Mouse (Mus musculus) forebrain, postnatal 0 days (tissue): ENCODE data around the gene Doxl2. TPM values are rescaled to one million over a fixed set of nuclear protein-coding genes. Genes with fewer than 3 reads are reported as not detected.

Experiments used
- ATAC-seq: fragments of 200-750 bp; cut with Nextera tagmentation; 2 replicates; pipeline ENCODE4 v1.8.0; 2017; ENCODE audit warnings: mild to moderate bottlenecking, moderate library complexity
- DNase-seq: peaks from one replicate; pipeline ENCODE4 v3.0.0-alpha.2; 2015
- H3K27ac ChIP-seq: fragments of 300-500 bp; sonication (generic); 2 replicates; pipeline ENCODE4 v1.5.1; 2014; ENCODE audit warnings: low read depth, mild to moderate bottlenecking, antibody characterized with exemption, low read length, moderate library complexity, mixed read lengths
- H3K27me3 ChIP-seq: fragments of 300-500 bp; sonication (generic); 2 replicates; pipeline ENCODE4 v1.6.1; 2014; ENCODE audit warnings: mild to moderate bottlenecking, low read length, mixed read lengths; ENCODE audit not compliant: insufficient read depth
- H3K36me3 ChIP-seq: fragments of 300-500 bp; sonication (generic); 2 replicates; pipeline ENCODE4 v1.6.1; 2014; ENCODE audit warnings: mild to moderate bottlenecking, moderate library complexity; ENCODE audit not compliant: insufficient read depth
- H3K4me1 ChIP-seq: fragments of 300-500 bp; sonication (generic); 2 replicates; pipeline ENCODE4 v1.6.1; 2014; ENCODE audit warnings: antibody characterized with exemption; ENCODE audit not compliant: insufficient read depth
- H3K4me2 ChIP-seq: fragments of 300-500 bp; sonication (generic); 2 replicates; pipeline ENCODE4 v1.6.1; 2014; ENCODE audit warnings: low read depth, mild to moderate bottlenecking, moderate library complexity
- H3K4me3 ChIP-seq: fragments of 300-500 bp; sonication (generic); 2 replicates; pipeline ENCODE4 v1.5.1; 2014; ENCODE audit warnings: low read depth, low read length, mixed read lengths
- H3K9ac ChIP-seq: fragments of 300-500 bp; sonication (generic); 2 replicates; pipeline ENCODE4 v1.6.1; 2014; ENCODE audit warnings: mild to moderate bottlenecking
- H3K9me3 ChIP-seq: fragments of 300-500 bp; sonication (generic); 2 replicates; pipeline ENCODE4 v1.6.1; 2016; ENCODE audit warnings: low read length
- CTCF ChIP-seq: sonication (generic); IDR thresholded peaks from 2 replicates; pipeline ENCODE4 v1.5.1; 2016; ENCODE audit warnings: antibody characterized with exemption, control low read depth, low read depth
- WGBS: fragments of 180-500 bp; shearing (Covaris S2); extraction: QIAGEN DNeasy Blood & Tissue Kit; methylation state at CpG from one replicate; pipeline ENCODE4 v1.1.7; 2014; 5-methylcytosine and 5-hydroxymethylcytosine counted together
- polyA plus RNA-seq: library from polyadenylated mRNA; unstranded; fragments of >200 nt; fragmentation: Nextera tagmentation; extraction: Ambion mirVana; gene quantifications from 2 replicates; pipeline ENCODE4 v1.2.1, GENCODE M21; 2015
- total RNA-seq: library from RNA; depleted of rRNA; stranded (reverse); fragments of >200 nt; gene quantifications from 2 replicates; pipeline ENCODE4 v1.2.3, GENCODE M21; 2014

The Doxl2 gene
- total and polyA plus RNA-seq, 2 experiments from 2014 or later: not detected

DNA sequence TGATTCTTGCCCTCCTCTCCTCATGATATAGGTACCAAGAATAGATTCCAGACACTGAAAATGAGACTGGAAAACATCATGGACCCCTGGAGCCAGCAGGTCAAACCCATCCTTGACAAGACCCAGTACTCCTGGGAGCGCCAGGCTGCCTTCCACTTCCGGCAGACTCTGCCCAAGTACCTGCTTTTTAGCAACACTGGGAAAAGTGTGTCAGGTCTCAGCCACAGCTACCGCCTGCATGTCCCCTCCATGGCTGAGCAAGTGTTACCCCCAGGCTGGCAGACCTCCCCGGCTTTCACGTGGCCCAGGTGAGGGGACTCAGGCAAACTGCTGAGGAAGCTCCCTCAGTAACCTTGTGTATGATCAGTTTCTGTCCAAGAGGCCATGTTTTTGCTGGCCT lies 15.2 kb downstream of the Doxl2 start:
- no peak for TF ChIP-seq CTCF
- 90% methylated on average over 5 of the region's 5 CpGs for WGBS
- Histone ChIP-seq H3K4me3 (no peak overlapping the region), H3K9me3 (no peaks in the 10 kb centered on the region), H3K4me1 (no peaks in the 10 kb centered on the region), H3K27ac (no peak overlapping the region), H3K9ac (no peak overlapping the region), H3K27me3 (no peaks in the 10 kb centered on the region), H3K36me3 (no peaks in the 10 kb centered on the region), H3K4me2 (no peak overlapping the region)
- ATAC-seq (no peak), DNase-seq (no peak)

DNA sequence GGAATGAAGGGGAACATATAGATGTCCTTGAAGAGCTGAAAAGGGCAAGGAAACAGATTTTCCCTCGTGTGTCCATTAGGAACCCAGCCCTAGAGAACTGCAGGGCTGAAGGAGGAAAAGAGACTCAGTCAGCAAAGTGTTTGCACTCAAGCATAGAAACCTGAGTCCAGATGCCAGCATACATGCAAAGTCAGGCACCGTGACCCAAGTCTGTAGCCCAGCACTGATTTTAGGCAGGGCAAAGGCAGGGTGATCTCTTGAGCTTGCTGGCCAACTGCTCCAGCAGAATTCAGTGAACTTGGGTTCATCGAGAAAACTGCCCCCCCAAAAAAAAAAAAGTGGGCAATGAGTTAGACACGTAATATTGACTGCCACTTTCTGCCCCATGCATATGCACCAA lies 17.2 kb downstream of the Doxl2 start:
- DNase-seq: no peak
- no peak overlapping the region for H3K4me2 ChIP-seq
- no peaks in the 10 kb centered on the region for H3K27me3 ChIP-seq
- no peak overlapping the region for H3K9ac ChIP-seq
- no peaks in the 10 kb centered on the region for H3K36me3 ChIP-seq
- no peak for TF ChIP-seq CTCF
- no peaks in the 10 kb centered on the region for H3K9me3 ChIP-seq
- no peak overlapping the region for H3K4me3 ChIP-seq
- no peak overlapping the region for H3K27ac ChIP-seq
- no peak for ATAC-seq
- WGBS: 78% methylated on average over 4 of the region's 4 CpGs
- no peaks in the 10 kb centered on the region for H3K4me1 ChIP-seq

DNA sequence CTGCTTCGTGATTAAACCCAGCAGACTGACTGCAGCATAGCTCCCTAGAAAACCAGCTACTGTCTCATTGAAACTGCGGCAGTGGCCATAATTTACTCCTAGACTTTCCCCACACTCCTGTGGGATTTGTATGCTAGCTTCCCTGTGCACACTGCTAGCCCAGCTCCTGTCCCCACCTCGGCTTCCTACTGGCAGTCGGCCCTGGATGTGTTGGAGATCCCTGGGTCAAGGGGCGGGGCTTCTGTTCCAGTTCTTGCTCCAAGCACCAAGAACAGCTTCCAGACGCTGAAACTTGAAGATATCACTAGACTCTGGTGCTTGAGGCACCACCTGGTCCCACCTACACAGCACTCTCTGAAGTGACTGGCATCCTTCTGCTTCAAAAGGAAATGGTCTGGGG lies 23.4 kb downstream of the Doxl2 start:
- no peak for ATAC-seq
- H3K4me3 ChIP-seq: no peak overlapping the region
- H3K36me3 ChIP-seq: no peaks in the 10 kb centered on the region
- no peak overlapping the region for H3K4me2 ChIP-seq
- no peak for DNase-seq
- H3K27ac ChIP-seq: no peak overlapping the region
- H3K9ac ChIP-seq: no peak overlapping the region
- no peaks in the 10 kb centered on the region for H3K9me3 ChIP-seq
- H3K4me1 ChIP-seq: no peaks in the 10 kb centered on the region
- TF ChIP-seq CTCF: no peak
- no peaks in the 10 kb centered on the region for H3K27me3 ChIP-seq
- WGBS: 73% methylated on average over 6 of the region's 6 CpGs

DNA sequence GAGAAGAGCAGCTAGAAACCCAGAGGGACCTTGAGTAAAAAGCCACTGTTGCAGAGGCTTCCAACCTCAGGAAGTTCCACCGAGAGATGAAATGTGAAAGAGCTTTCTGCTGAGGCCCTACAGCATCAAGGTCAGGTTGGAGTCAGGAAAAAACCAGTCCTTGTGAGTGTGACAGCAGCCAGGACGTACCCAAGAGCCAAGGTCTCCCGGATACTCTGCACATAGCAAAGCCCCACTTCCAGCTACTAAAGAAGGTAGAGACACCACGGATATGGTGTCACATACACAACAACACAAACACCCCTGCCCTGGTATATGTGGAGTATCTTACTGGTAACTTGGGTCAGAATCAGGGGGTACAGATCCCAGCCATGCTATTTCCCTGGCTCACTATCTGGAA lies 24.0 kb downstream of the Doxl2 start:
- WGBS: 93% methylated on average over 4 of the region's 4 CpGs
- no peak overlapping the region for H3K27ac ChIP-seq
- H3K9ac ChIP-seq: no peak overlapping the region
- DNase-seq (no peak), ATAC-seq (no peak)
- no peak for TF ChIP-seq CTCF
- no peaks in the 10 kb centered on the region for H3K36me3 ChIP-seq
- H3K4me3 ChIP-seq: no peak overlapping the region
- no peaks in the 10 kb centered on the region for H3K27me3 ChIP-seq
- H3K9me3 ChIP-seq: no peaks in the 10 kb centered on the region
- H3K4me1 ChIP-seq: no peaks in the 10 kb centered on the region
- no peak overlapping the region for H3K4me2 ChIP-seq

DNA sequence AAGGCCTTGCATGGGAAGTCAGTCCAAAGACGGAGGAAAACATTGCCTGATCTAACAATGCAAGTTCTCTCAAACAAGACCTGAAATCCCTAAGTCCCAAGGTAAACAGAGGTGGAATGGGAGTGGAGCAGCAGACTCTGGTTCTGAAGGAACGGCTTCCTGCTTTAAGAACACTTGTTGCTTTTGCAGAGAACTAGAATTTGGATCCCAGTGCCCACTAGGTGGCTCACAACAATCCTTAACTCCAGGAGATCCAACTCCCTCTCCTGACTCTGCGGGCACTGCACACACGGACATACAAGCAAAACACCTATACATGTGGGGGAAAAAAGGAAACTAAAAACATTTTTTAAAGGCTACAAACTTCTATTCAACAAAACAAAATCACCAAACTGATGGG lies 28.6 kb downstream of the Doxl2 start:
- H3K4me1 ChIP-seq: no peaks in the 10 kb centered on the region
- ATAC-seq (no peak), DNase-seq (peak; percentile 18)
- H3K36me3 ChIP-seq: no peaks in the 10 kb centered on the region
- no peak overlapping the region for H3K4me2 ChIP-seq
- H3K9ac ChIP-seq: no peak overlapping the region
- peak; percentile 57 for TF ChIP-seq CTCF
- no peak overlapping the region for H3K27ac ChIP-seq
- H3K4me3 ChIP-seq: no peak overlapping the region
- WGBS: 43% methylated on average over 4 of the region's 4 CpGs
- H3K27me3 ChIP-seq: no peaks in the 10 kb centered on the region
- no peaks in the 10 kb centered on the region for H3K9me3 ChIP-seq

DNA sequence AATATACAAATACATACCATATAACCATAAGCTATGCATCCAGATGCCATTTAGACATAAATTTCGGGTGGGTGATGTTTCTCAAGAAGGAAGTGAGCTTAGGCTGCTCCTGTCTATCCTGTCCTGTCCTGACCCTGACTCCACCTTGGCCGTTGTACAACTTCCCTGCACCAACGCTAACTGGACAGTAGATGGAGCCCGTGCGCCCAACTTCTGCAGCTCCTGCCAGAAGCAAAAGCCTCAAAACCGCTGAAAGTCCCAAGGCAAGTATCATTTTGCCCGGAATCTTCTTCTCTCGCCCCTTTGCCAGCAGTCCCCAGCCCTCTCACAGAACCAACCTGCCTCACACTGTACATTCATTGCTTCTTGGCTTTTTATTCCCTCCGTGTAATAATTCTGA lies 33.2 kb downstream of the Doxl2 start:
- Histone ChIP-seq H3K36me3 (no peaks in the 10 kb centered on the region), H3K4me1 (0 out of 2 replicates have a peak, but pooled peaks cover 4% of the 10 kb centered on the region), H3K4me3 (peak overlapping the region; percentile 30), H3K9ac (peak overlapping the region; percentile 31), H3K27me3 (no peaks in the 10 kb centered on the region), H3K27ac (no peak overlapping the region), H3K9me3 (no peaks in the 10 kb centered on the region), H3K4me2 (peak overlapping the region; percentile 58)
- peak; percentile 86 for TF ChIP-seq CTCF
- DNase-seq (peak; percentile 84), ATAC-seq (peak; percentile 36; the same call in 1 of the 2 replicates)
- WGBS: 2% methylated on average over 9 of the region's 9 CpGs

DNA sequence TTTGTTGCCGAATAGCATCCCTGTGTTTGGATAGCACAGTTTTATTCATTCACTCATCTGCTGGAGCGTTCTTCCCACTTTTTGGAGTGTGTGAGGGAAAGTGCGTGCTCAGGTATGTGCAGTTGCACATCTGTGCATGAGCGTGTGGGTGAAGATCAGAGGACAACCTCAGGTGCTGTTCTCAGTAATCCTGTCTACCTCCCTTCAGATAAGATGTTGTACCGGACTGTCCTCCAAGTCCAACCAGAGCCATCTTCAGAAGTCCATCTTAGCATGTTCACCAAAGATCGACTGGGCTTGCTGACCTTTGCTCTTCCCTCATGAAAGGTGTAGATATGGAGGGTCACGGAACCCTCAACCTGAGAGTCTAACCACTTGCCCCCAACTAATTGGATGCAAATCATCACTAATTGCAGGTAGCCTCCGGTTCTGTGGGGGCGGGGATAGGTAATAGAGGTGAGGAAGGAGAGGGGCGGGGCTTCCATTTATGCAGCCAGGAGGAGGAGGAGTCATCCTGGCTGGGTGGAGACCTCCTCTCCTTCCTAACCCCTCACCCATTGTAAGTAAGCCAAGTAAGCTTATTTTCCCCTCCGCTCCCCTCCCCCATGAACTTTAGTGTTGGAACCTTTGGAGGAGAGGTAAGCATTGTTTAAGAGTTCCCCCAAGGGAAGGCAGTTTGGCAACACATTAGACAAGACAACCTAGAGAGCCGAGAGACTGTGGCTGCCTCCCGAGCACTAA lies 33.8 kb downstream of the Doxl2 start:
- peak overlapping the region; percentile 30 for H3K4me3 ChIP-seq
- H3K9ac ChIP-seq: peak overlapping the region; percentile 31
- WGBS: 17% methylated on average over 13 of the region's 13 CpGs
- no peak overlapping the region for H3K27ac ChIP-seq
- H3K4me2 ChIP-seq: peak overlapping the region; percentile 58
- ATAC-seq (no peak), DNase-seq (no peak)
- no peaks in the 10 kb centered on the region for H3K36me3 ChIP-seq
- TF ChIP-seq CTCF: no peak
- H3K27me3 ChIP-seq: no peaks in the 10 kb centered on the region
- 0 out of 2 replicates have a peak, but pooled peaks cover 4% of the 10 kb centered on the region for H3K4me1 ChIP-seq
- H3K9me3 ChIP-seq: no peaks in the 10 kb centered on the region
